Mouse (Mus musculus) urinary bladder, postnatal 14 days (tissue): ENCODE results near the gene 2410015M20Rik.
"Not testable (repeated sequence)": the region's sequence is repeated elsewhere in the genome, so short reads cannot be mapped to it uniquely, and the experiment has no call there.

Experiments used
- DNase-seq: peaks from one replicate; pipeline ENCODE4 v3.0.0; 2021; ENCODE audit warnings: low spot score

2410015M20Rik gene

DNA sequence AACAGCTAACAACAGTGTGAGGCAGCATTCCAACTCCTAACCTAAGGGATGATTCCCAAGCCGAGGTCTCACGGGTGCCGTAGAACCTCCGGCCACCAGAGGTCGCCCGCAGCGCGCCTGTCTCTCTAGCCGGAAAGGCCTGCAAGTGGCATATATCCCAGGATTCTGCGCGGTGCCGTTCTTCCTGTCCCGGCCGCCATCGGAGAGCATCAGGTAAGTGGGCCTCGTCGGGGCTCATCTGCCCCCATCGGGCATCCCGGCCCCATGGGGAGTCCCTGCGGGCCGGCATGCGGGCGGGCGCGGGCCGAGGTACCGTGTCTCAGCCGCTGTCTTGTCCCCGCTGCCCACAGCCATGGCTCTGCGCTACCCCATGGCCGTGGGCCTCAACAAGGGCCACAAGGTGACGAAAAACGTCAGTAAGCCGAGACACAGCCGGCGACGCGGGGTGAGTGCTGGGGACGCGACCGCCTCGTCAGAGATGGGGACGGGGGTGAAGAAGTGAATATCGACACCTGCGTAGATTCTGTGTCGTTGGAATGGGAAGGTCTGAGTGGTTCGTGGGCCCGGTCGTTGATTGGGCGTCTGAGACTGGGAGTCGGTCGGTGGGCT, 3.8 kb upstream of the 2410015M20Rik start, which contains the start of gene Rpl36:
Gene Rpl36, plus strand, starts transcription at position 181 of the 609 bp plus-strand sequence.
- peak; percentile 97 for DNase-seq

DNA sequence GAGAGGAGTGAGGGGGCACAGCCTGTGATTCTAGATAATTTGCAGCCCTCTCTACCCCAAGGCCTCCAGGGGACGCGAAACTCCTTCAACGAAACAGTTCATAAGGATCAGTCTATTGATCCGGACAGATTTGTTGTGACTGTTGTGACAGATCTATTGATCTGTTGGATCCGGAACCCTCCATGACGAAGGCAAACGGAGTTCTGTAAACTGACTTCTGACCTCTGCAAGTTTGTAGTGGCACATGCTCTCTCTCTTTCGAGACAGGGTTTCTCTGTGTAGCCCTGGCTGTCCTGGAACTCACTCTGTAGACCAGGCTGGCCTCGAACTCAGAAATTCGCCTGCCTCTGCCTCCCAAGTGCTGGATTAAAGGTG, 3.0 kb upstream of the 2410015M20Rik start:
- DNase-seq: not testable (repeated sequence)

DNA sequence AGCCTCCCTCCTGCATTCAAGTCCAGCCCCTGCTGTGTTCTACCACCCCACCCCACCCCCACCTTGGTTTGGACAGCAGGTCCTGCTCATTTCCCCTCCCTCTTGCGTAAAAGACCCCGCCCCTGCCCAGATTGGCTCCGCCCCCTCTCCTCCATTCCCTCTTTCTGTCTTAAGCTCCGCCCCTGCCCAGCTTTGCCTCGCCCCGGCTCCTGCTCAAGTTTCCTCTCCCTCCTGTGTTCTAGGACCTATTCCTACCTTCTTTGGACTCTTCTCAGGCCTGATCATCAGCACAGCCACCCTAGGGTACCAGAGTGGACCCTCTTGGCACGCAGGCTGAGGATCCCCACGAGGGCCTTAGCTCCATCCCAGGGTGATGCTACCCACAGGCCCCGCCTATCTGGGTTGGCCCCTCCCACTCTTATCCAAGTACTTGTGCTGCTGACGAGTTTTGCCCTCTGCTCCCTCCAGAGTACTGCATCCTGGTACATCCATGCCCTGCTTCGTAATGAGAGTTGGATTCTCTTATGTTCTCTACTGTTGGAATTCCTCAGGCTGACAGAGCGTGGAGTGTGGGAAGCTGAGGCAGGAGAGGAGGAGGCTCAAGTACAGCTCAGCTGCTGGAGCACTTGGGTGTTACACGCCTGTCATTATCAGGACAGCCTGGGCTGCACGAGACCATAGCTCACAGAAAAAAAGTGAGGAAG, 2.4 kb upstream of the 2410015M20Rik start:
- peak; percentile 55 for DNase-seq

DNA sequence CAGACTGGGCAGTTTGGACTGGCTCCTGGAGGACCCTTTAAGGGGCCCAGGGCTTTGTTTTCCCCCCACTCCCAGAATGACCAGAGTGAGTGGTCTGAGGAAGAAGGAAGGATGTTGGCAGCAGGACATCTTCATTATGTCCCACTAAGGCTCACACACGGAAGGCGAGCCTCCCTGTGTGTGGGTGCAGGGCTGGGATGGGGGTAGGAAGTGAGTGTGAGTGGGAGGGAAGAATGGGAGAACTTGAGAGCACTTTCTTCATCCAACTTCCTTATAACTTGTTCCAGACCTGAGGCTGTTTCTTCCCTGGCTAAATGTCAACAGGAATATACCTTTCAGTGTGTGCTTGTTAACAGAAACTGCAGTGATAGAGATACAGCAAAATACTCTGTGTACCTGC, 1.8 kb upstream of the 2410015M20Rik start:
- no peak for DNase-seq

DNA sequence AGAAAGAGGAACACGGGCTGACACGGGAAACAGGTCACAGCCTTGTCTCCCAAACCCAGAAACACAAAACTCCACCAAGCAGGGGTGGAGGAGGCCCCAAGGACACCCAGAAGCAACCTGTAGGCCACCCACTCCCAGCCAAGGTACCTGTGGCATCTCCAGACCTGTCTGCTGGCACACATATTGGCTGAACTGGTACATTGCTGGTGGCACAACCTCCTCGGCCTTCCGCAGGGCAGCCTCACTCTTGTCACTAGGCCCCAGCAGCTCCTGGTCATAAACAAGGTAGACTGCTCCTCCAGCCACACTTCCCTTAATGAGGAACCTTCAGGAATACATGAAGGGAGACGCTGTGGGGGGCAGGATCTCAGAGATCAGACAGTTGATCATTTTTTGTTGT, 872 bp downstream of the 2410015M20Rik start:
- DNase-seq: no peak

DNA sequence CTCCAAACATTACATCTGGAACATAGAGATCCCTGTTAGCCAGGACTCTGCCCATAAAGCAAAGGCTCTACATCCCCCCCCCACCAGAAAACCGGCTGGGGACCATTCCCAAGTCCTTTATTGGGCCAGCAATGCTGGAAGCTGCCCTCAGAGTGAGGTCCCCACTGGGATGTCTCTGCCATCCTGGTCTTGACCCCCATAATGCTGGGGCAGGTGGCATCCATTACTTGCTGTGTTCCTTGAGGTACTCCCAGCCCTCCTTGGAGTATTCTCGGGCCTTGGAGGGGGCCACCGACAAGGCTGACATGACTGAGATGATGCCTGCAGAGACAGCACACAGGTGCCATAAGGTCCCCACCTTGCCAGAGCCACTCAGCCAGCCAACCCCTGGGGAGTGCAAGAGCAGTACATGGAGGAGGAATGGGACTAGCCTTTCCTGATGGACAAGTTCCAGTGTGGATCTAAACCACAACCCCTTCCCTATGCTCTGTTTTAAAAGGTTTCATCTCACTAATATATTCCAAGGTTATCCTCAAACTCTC, 2.0 kb downstream of the 2410015M20Rik start:
- DNase-seq: no peak

DNA sequence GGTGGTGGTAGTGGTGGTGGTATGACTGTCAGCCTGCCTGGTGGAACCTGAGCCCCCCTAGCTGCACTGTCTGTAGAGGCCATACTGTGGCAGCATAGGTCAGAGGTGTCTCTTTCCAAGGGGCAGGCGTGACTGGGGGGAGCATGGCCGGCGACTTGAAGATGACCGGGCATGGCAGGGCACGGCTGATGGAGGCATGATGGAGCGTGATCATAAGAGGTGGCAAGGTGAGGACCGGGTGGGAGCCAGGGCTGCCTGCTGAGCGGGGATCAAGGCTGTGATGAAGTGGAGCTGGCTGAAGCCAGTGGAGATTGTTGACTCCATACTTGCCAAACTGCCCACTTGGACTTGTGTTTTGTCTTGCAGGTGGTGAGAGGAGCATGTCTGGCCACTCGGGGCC, 4.1 kb downstream of the 2410015M20Rik start:
- DNase-seq: no peak

DNA sequence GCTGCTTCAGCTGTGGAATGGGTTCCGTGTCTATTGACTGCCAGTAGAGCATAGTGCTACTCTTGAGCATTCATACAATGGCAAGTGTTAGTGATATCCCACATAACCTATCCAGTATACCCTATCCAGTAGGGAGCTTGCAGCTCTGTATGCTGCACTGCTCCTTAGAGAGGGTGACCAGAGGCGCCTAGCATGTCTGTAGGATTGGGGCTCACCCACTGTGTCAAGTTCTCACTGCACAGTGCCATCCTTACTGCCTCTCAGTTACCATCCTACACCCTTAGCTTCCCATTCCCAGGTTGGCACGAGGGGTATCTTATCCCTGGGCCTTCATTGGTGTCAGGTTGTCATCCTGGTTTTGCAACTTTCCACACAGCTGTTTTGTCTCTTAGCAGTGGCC, 5.1 kb downstream of the 2410015M20Rik start:
- no peak for DNase-seq

DNA sequence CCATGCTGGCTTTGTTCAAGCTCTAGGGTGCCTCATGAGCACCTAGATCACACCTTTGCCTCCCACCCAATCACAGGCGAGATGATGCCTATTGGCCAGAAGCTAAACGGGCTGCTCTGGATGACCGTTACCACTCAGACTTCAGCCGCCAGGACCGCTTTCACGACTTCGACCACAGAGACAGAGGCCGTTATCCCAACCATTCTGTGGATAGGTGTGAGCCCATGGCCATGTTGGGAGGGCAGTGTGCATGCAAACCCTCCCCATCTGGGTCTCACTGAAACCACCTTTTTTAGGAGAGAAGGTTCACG, 5.5 kb downstream of the 2410015M20Rik start:
- no peak for DNase-seq

DNA sequence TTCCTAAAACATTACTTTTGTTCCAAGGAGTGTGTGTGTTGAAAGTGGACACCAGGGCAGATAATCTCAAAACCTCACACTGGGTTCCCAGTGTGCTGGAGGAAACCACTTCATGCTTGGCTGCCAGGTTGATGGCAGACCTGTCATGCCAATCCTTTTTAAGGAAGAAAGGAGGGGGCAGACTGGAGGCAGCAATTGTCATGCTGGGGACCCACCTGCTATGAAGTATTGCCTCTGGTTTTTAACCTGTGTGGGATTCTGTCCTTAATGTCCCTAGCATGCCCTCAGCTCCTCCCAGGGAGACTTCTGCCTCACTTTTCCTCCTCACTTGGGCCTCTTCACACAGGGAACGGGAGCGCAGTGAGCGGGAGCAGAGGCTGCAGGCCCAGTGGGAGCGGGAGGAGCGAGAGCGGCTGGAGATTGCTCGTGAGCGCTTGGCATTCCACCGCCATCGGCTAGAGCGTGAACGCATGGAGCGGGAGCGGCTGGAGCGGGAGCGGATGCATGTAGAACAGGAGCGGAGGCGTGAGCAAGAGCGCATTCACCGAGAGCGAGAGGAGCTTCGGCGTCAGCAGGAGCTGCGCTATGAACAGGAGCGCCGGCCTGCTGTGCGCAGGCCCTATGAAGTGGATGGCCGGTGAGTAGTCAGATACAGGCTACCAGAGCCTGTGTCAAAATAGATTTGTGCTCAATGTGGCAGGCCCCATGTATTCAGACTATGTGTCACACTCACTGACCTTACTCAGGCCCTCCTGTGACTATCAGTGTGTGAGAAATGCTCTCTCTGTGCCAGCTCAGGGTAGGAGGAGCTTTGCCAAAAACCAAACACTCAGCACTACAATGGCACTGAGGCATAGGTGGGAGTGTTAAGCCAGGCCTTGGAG, 6.1 kb downstream of the 2410015M20Rik start:
- no peak for DNase-seq

DNA sequence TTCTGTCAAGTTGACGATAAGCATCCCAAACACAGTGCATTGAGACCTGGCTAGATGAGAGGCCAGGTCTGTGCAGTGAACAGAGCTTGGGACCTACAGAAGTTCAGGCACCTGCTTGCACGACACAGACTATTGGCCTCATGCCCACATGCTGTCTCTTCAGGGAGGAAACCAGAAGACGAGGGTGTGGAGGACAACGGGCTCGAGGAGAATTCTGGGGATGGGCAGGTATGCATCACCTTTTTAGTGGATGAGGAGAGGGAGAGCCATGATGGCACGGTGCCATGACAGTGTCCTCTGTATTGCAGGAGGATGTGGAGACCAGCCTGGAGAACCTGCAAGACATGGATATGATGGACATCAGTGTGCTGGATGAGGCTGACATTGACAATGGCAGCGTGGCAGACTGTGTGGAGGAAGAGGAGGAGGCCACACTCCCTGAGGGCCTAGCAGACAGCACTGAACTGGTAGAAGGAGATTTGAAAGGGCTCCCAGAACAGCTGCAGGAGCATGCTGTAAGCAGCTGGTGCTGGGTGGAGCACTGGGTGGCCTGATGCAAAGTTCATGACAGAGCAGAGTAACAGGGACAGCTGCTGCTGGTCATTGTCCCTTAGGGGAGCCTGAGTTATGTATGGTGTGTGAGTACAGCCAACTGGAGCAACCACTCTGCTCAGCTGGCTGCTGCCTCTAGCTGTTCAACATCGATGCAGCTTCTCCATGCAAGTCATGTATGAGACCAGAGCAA, 15.9 kb downstream of the 2410015M20Rik start:
- DNase-seq: no peak

DNA sequence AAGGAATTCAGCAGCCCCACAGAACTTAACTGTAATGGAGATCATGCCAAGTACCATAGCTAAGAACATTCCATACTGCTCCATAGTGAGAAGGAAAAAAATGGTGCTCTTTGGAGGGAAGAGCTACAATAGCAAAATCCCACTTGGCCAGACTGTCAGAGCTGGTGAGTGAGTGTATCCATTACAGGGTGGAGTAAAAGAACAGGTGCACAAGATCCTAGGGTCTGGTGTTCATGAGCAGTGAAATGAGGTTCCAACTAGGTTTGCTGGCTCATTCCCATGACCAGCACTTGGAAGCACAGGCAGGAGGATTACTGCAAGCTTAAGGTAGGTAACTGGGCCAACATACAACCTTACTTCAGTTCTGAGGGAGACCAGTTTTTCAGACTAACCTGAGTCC, 17.0 kb downstream of the 2410015M20Rik start:
- no peak for DNase-seq

DNA sequence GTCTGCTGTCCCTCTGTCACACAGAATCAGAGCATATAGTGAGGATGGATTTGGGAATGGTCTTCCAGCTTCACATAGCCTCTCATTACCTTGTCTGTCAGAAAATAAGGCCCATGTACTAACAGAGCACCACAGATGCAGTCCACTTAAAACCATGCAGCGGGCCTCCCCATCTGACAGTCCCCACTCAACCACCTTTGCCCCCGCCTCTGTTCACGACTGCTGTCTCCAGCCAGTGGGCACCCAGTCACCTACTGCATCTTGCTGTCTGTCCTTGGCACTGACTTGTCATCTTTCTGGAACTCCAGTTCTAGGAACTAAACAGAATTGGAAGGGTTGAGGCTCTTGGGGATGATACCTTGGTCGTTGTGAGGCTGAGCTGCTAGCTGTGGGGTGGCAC, 20.6 kb downstream of the 2410015M20Rik start:
- no peak for DNase-seq

DNA sequence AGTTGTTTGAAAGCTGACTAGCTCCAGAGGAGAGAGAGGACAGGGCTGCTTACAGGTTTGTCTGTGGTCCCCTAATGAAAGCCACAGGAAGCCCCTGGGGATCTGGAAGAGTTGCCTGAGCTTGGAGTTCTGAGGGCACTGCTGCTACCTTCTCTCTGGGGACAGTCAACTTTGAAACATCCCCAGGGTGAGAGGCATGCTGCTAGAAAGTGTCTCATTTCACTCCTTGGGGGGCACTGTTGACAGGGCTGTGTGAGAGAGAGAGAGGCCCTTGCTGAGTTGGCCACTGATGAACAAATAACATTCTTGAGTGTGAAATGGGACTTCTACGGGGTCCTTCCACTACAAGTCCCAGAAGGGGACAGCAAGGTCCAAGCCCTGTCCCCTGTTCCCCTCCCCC, 21.8 kb downstream of the 2410015M20Rik start:
- DNase-seq: no peak

DNA sequence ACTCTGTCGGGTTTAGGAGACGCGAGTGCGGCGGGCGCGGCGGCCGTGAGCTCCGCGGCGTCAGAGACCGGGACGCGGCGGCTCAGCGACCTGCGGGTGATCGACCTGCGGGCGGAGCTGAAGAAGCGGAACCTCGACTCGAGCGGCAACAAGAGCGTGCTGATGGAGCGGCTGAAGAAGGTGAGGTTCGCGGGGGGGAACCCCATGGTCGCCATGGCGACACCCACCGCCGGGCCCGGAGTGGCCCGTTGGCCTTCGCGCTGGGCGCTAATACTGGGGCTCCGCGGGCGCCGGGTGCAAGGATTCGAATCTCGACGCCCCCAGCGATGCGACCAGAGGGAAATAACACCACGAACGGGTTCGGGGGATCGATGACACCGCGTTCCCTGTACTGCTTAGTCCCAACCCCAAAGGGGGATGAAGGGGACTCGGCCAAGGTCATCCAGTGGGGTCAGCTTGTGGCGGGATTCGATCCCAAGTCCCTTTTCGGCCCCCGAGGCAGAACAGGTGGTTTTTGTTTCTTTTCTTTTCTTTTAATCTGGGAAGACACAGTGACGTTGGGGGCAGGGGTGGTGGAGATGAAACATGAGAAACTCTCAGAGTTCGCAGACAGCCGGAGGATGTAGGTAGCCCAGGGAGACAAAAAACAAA, 24.3 kb downstream of the 2410015M20Rik start:
- DNase-seq: peak; percentile 49

DNA sequence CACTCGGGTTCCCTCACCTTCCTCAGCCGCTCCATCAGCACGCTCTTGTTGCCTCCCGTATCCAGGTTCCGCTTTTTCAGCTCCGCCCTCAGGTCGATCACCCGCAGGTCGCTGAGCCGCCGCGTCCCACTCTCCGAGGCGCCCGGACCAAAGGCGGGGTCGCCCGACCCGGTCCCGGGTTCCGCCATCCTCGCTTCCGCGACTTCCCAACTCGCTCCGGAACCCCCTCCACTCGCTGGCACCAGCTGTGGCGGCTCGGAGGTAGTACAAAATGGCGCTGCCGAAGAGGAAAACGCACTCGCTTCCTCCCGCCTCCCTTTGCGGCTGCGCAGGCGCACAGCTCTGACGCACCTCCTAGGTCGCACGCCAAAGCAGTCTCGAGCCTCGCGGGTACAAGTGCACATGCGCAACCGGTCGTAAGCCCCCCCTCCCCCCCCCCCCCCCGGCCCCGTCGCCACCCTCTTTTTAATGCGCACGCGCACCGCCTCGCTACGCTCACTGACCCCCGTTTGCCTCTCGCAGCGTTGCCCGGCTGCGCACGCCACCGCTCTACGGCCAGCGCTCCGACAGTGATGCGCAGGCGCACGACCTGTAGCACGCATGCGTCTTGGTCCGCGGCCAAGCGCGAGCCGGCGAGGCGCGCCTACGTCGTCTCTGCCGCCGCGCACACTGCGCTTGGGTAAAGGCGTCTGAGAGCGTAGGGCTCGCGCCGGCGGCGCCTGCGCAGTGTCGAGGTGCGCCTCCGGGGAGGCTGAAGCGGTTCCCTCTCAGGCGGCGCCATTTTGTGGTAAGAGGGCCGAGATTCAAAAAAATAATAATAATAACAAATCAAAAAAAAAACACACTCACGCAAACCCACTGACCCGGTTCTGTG, 25.1 kb downstream of the 2410015M20Rik start, which contains the start of the genes Safb2 and Safb:
Gene Safb2, minus strand, starts transcription at position 329 of the 874 bp plus-strand sequence.
Gene Safb, plus strand, starts transcription at position 569 of the 874 bp plus-strand sequence.
- peak; percentile 99 for DNase-seq

DNA sequence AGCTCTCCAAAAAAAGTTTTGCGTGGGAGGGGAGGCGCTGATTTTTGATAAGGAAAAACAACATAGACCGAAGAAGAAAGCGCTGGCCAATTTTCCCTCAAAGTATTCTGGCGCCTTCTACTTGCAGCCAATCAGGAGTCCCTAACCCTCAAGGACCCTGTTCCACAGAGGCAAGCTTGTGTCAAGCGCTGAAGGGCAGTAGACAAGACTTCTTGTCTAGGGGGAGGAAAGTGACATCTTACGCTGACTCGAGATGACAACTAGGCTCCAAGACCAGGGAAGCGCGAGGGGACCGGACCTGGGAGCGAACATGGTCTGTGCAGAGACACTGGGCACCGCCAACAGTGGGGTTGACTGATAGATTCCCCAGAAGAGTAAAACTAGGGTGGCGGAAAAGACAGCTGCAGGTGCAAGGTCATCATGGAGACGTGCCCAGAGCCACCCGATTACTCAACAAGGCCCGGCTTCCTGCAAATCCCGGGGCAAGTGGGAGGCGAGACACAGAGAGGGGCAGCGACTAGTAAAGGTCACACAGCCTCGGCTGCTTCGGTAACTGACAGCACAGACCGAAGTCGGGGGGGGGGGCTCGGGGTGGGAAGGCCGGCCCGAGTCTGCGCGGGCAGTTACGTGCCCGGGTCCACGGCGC, 25.8 kb downstream of the 2410015M20Rik start:
- DNase-seq: peak; percentile 34

DNA sequence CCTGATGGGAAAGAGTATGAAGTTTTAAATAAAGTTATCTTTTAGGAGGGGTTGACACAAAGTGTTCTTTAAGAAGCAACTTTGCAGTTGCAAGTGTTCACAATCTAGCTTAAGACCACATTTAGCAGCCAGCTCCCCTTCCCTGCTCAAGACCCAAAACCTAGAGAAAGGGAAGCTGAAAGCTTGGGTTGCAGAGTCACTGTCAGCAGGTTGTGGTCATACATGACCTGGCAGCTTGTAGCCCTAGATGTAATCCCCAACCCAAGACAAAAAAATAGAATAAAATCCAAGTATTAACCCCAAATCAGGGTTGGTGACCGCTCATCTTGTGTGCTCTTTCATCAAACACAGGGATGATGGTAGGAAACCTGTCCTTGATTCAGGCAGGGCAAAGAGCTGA, 26.5 kb downstream of the 2410015M20Rik start:
- no peak for DNase-seq

DNA sequence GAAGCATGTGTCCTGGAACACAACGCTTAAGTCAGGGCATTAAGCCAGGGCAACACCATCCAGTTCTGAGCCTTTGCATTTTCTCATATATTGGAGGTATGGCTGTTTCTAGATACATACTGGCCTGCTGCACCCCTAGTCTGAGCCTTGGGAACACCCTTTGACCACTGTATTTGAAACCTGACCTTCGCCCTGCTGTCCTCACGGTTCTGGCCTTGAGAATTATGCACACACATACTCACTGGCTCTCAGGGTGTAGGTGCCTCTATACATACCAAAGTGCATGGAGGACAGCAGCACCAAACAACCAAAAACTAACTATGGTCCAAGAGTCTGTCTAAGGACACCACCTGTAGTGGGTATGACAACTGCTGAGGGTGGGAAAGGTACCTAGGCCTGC, 36.6 kb downstream of the 2410015M20Rik start:
- DNase-seq: no peak

DNA sequence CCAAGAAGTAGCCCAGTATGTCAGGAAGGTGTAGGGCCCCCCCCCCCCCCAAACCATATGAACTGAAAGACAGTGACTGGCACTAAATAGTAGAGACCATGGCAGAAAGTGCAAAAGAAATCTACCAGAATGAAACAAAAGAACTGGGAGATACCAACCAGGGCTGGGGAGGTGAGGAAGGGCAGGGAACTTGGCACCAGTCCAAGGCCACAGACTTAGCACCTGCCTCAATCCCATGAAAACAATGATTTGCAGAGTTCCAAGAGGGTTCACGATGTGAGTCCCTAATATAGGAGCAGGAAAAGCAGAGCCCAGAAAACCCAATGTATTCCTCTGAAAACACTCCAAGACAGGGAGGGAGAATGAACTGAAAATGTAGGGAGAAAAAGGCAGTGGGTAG, 37.4 kb downstream of the 2410015M20Rik start:
- no peak for DNase-seq
